Mouse (Mus musculus): ENCODE results near the gene B4galt2. TPM values are rescaled to one million over a fixed set of nuclear protein-coding genes. Genes with fewer than 3 reads are reported as not detected.

B4galt2 gene
- total RNA-seq, 4 experiments from 2014 or later, result 13.8 to 23.0 (median 19.7) TPM

- DNase-seq, result no peak
These were observed 22.9 kb upstream of the B4galt2 start for GRCm38 (mm10) chr4:117906196-117906595.

- no peak for DNase-seq
These were observed 21.5 kb upstream of the B4galt2 start for GRCm38 (mm10) chr4:117904761-117905160.

GRCm38 (mm10) chr4:117904094-117904493, 20.8 kb upstream of the B4galt2 start:
- no peak for DNase-seq

- DNase-seq, result no peak
These were observed 14.8 kb upstream of the B4galt2 start for GRCm38 (mm10) chr4:117898111-117898510.

- no peak for DNase-seq
These were observed 12.7 kb upstream of the B4galt2 start for GRCm38 (mm10) chr4:117896031-117896430.

- DNase-seq, result no peak
These were observed 12.1 kb upstream of the B4galt2 start for GRCm38 (mm10) chr4:117895339-117895738.

GRCm38 (mm10) chr4:117894601-117895000, 11.3 kb upstream of the B4galt2 start:
- DNase-seq, result no peak

- no peak for DNase-seq
These were observed 10.1 kb upstream of the B4galt2 start for GRCm38 (mm10) chr4:117893376-117893775.

- DNase-seq, result peak; percentile 81
These were observed 8.5 kb upstream of the B4galt2 start, which contains the start of gene Dph2 for GRCm38 (mm10) chr4:117891738-117892161. Dph2 (minus strand) TSS chr4:117892032.

- no peak for DNase-seq
These were observed 7.5 kb upstream of the B4galt2 start for GRCm38 (mm10) chr4:117890750-117891149.

- DNase-seq, result no peak
These were observed 6.7 kb upstream of the B4galt2 start for GRCm38 (mm10) chr4:117890031-117890430.

- no peak for DNase-seq
These were observed 6.2 kb upstream of the B4galt2 start for GRCm38 (mm10) chr4:117889471-117889870.

- DNase-seq, result no peak
These were observed 4.6 kb upstream of the B4galt2 start for GRCm38 (mm10) chr4:117887920-117888319.

GRCm38 (mm10) chr4:117887133-117887532, 3.8 kb upstream of the B4galt2 start, which contains the start of gene Atp6v0b:
Atp6v0b (minus strand) TSS chr4:117887333.
- peak; percentile 90 for DNase-seq

- no peak for DNase-seq
These were observed 3.4 kb upstream of the B4galt2 start for GRCm38 (mm10) chr4:117886644-117887043.

- no peak for DNase-seq
These were observed 2.7 kb upstream of the B4galt2 start for GRCm38 (mm10) chr4:117885994-117886393.

- DNase-seq, result no peak
These were observed 1.8 kb upstream of the B4galt2 start for GRCm38 (mm10) chr4:117885093-117885492.

GRCm38 (mm10) chr4:117884146-117884545, 859 bp upstream of the B4galt2 start:
- DNase-seq, result no peak

- no peak for DNase-seq
These were observed 4.6 kb downstream of the B4galt2 start for GRCm38 (mm10) chr4:117878703-117879102.

- DNase-seq, result no peak
These were observed 5.0 kb downstream of the B4galt2 start for GRCm38 (mm10) chr4:117878301-117878700.

GRCm38 (mm10) chr4:117873615-117874014, 9.7 kb downstream of the B4galt2 start:
- no peak for DNase-seq

GRCm38 (mm10) chr4:117872471-117872886, 10.8 kb downstream of the B4galt2 start, which contains the start of gene Ccdc24:
Ccdc24 (minus strand) TSS chr4:117872557.
- no peak for DNase-seq

GRCm38 (mm10) chr4:117871787-117872186, 11.5 kb downstream of the B4galt2 start:
- DNase-seq, result no peak

- DNase-seq, result no peak
These were observed 12.8 kb downstream of the B4galt2 start for GRCm38 (mm10) chr4:117870437-117870836.

- no peak for DNase-seq
These were observed 14.0 kb downstream of the B4galt2 start for GRCm38 (mm10) chr4:117869317-117869716.

All from adrenal gland, adult 8-10 months (tissue).